Mouse (Mus musculus): ENCODE measurements around the gene Mcoln1.

Mcoln1 gene

GRCm38 (mm10) chr8:3498583-3498982 lies 1.7 kb upstream of the Mcoln1 start:
- no peak for DNase-seq (ENCODE audit: low spot score)

GRCm38 (mm10) chr8:3499751-3500150 lies 506 bp upstream of the Mcoln1 start:
- DNase-seq (ENCODE audit: low spot score), result no peak

- DNase-seq (ENCODE audit: low spot score), result no peak
These were observed 2.0 kb downstream of the Mcoln1 start for GRCm38 (mm10) chr8:3502217-3502616.

GRCm38 (mm10) chr8:3507979-3508754 lies 7.9 kb downstream of the Mcoln1 start:
- no peak for DNase-seq (ENCODE audit: low spot score)

- DNase-seq (ENCODE audit: low spot score), result no peak
These were observed 14.5 kb downstream of the Mcoln1 start for GRCm38 (mm10) chr8:3514681-3515247.

GRCm38 (mm10) chr8:3515260-3515671 lies 15.0 kb downstream of the Mcoln1 start, which contains the start of gene Pnpla6:
Gene Pnpla6 (plus strand): TSS chr8:3515384.
- DNase-seq (ENCODE audit: low spot score), result peak; percentile 74

- DNase-seq (ENCODE audit: low spot score), result peak; percentile 54
These were observed 15.6 kb downstream of the Mcoln1 start for GRCm38 (mm10) chr8:3515771-3516417.

GRCm38 (mm10) chr8:3516450-3517116 lies 16.3 kb downstream of the Mcoln1 start:
- DNase-seq (ENCODE audit: low spot score), result peak; percentile 94

GRCm38 (mm10) chr8:3517117-3517495 lies 16.8 kb downstream of the Mcoln1 start:
- DNase-seq (ENCODE audit: low spot score), result no peak

GRCm38 (mm10) chr8:3522007-3522697 lies 21.9 kb downstream of the Mcoln1 start:
- DNase-seq (ENCODE audit: low spot score), result no peak

- no peak for DNase-seq (ENCODE audit: low spot score)
These were observed 30.6 kb downstream of the Mcoln1 start for GRCm38 (mm10) chr8:3530816-3531215.

GRCm38 (mm10) chr8:3531936-3532335 lies 31.7 kb downstream of the Mcoln1 start:
- DNase-seq (ENCODE audit: low spot score), result no peak

- DNase-seq (ENCODE audit: low spot score), result no peak
These were observed 36.0 kb downstream of the Mcoln1 start for GRCm38 (mm10) chr8:3536053-3536841.

GRCm38 (mm10) chr8:3536940-3537339 lies 36.7 kb downstream of the Mcoln1 start:
- DNase-seq (ENCODE audit: low spot score), result no peak

- no peak for DNase-seq (ENCODE audit: low spot score)
These were observed 37.4 kb downstream of the Mcoln1 start for GRCm38 (mm10) chr8:3537666-3538065.

- DNase-seq (ENCODE audit: low spot score), result no peak
These were observed 38.9 kb downstream of the Mcoln1 start for GRCm38 (mm10) chr8:3539146-3539545.

- DNase-seq (ENCODE audit: low spot score), result no peak
These were observed 39.8 kb downstream of the Mcoln1 start for GRCm38 (mm10) chr8:3540076-3540475.

- DNase-seq (ENCODE audit: low spot score), result no peak
These were observed 46.3 kb downstream of the Mcoln1 start for GRCm38 (mm10) chr8:3546511-3546910.

GRCm38 (mm10) chr8:3552240-3552639 lies 52.0 kb downstream of the Mcoln1 start:
- DNase-seq (ENCODE audit: low spot score), result no peak

GRCm38 (mm10) chr8:3556114-3556513 lies 55.9 kb downstream of the Mcoln1 start:
- DNase-seq (ENCODE audit: low spot score), result no peak

All from layer of hippocampus, adult 9-10 months (tissue).